Mouse (Mus musculus) embryonic facial prominence, embryonic 11.5 days (tissue): ENCODE measurements around the gene Gm49320. TPM values are rescaled to one million over a fixed set of nuclear protein-coding genes. Genes with fewer than 3 reads are reported as not detected.

Source experiments
- ATAC-seq: fragments of 200-750 bp; cut with Nextera tagmentation; replicated peaks from 2 replicates; pipeline ENCODE4 v1.8.0; 2017; ENCODE audit warnings: low read depth; ENCODE audit not compliant: insufficient number of reproducible peaks, low FRiP score, low TSS enrichment
- DNase-seq: peaks from one replicate; pipeline ENCODE4 v3.0.0-alpha.2; 2015; ENCODE audit warnings: low spot score
- H3K27ac ChIP-seq: fragments of 300-500 bp; sonication (generic); replicated peaks from 2 replicates; pipeline ENCODE4 v1.5.1; 2014; ENCODE audit warnings: mild to moderate bottlenecking, low read depth, low read length, control low read depth
- H3K27me3 ChIP-seq: fragments of 300-500 bp; sonication (generic); 2 replicates; pipeline ENCODE4 v1.6.1; 2014; ENCODE audit warnings: mild to moderate bottlenecking, low read length, moderate library complexity, mixed read lengths; ENCODE audit not compliant: control insufficient read depth, insufficient read depth
- H3K36me3 ChIP-seq: fragments of 300-500 bp; sonication (generic); replicated peaks from 2 replicates; pipeline ENCODE4 v1.6.1; 2014; ENCODE audit warnings: low read depth, mild to moderate bottlenecking, low read length, moderate library complexity, mixed read lengths; ENCODE audit not compliant: control insufficient read depth, insufficient read depth
- H3K4me1 ChIP-seq: fragments of 300-500 bp; sonication (generic); 2 replicates; pipeline ENCODE4 v1.6.1; 2014; ENCODE audit warnings: low read length, mixed read lengths; ENCODE audit not compliant: control insufficient read depth, insufficient read depth
- H3K4me2 ChIP-seq: fragments of 300-500 bp; sonication (generic); 2 replicates; pipeline ENCODE4 v1.6.1; 2014; ENCODE audit warnings: low read depth, mild to moderate bottlenecking, control low read depth, low read length, moderate library complexity
- H3K4me3 ChIP-seq: fragments of 300-500 bp; sonication (generic); 2 replicates; pipeline ENCODE4 v1.5.1; 2014; ENCODE audit warnings: low read depth, low read length, control low read depth
- H3K9ac ChIP-seq: fragments of 300-500 bp; sonication (generic); replicated peaks from 2 replicates; pipeline ENCODE4 v1.6.1; 2014; ENCODE audit warnings: mild to moderate bottlenecking, control low read depth, low read length
- H3K9me3 ChIP-seq: fragments of 300-500 bp; sonication (generic); replicated peaks from 2 replicates; pipeline ENCODE4 v1.6.1; 2016; ENCODE audit warnings: mild to moderate bottlenecking, low read length, inconsistent platforms, mixed read lengths; ENCODE audit not compliant: control insufficient read depth
- WGBS: fragments of 180-500 bp; shearing (Covaris S2); extraction: QIAGEN DNeasy Blood & Tissue Kit; methylation state at CpG from one replicate; pipeline ENCODE4 v1.1.7; 2014; 5-methylcytosine and 5-hydroxymethylcytosine counted together
- polyA plus RNA-seq: library from polyadenylated mRNA; unstranded; fragments of >200 nt; fragmentation: Nextera tagmentation; extraction: Ambion mirVana; gene quantifications from 2 replicates; pipeline ENCODE4 v1.2.1, GENCODE M21; 2014

Gene Gm49320
- polyA plus RNA-seq, 1 experiment from 2014 or later, result 0.53 TPM

- Histone ChIP-seq H3K4me1 (peaks cover 2% of the 10 kb centered on the region; the same call in 1 of the 2 replicates), H3K9ac (0 out of 2 replicates have a peak overlapping the region, but pooled peaks have one; percentile 0), H3K4me3 (peak overlapping the region; percentile 3), H3K27me3 (peaks cover 29% of the 10 kb centered on the region), H3K27ac (no peak overlapping the region), H3K9me3 (no peaks in the 10 kb centered on the region), H3K36me3 (no peaks in the 10 kb centered on the region), H3K4me2 (peak overlapping the region; percentile 13)
- DNase-seq (no peak), ATAC-seq (no peak)
- WGBS, result 6% methylated on average over 44 of the region's 44 CpGs
These were observed 32.3 kb upstream of the Gm49320 start for GRCm38 (mm10) chr8:4206182-4207015.

DNA sequence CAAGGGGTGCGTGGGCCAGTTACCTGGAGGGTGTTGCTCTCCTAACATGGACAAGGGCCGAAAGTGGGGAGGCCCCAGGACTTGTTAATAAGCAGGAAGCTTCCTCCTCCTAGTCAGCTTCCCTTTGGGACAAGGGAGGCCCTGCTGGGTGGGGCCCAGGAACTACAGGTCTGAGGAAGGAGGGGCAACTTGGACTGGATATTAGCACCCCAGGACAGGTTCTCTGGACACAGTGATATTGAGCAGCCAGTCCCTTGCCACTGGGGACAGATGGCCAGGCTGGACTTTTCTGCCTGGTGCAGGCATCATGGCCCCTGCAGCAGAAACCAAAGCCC, 31.7 kb upstream of the Gm49320 start:
- no peaks in the 10 kb centered on the region for H3K9me3 ChIP-seq
- H3K4me2 ChIP-seq, result no peak overlapping the region
- H3K4me1 ChIP-seq, result peaks cover 2% of the 10 kb centered on the region; the same call in 1 of the 2 replicates
- no peak overlapping the region for H3K9ac ChIP-seq
- no peaks in the 10 kb centered on the region for H3K36me3 ChIP-seq
- H3K27ac ChIP-seq, result no peak overlapping the region
- ATAC-seq, result no peak
- no peak for DNase-seq
- peaks cover 29% of the 10 kb centered on the region for H3K27me3 ChIP-seq
- WGBS, result 56% methylated on average over 2 of the region's 2 CpGs
- no peak overlapping the region for H3K4me3 ChIP-seq

DNA sequence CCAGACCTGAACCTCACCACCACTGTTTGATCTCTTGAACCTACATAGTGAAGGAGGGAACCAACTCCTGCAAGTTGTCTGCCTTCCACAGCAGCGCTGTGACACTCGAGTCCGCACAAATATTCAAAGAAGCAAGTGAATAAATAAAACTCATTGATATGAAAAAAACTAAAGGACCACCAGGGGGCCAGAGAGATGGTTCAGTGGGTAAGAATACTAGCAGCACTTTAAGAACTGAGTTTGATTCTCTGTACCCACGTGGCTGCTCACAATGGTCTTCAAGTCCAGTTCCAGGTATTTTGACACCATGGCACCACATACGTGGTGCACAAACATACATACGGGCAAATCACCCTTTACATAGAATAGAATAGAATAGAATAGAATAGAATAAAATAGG, 27.6 kb upstream of the Gm49320 start:
- Histone ChIP-seq H3K4me2 (no peak overlapping the region), H3K27me3 (peaks cover 31% of the 10 kb centered on the region), H3K4me3 (no peak overlapping the region), H3K36me3 (no peaks in the 10 kb centered on the region), H3K4me1 (peaks cover 2% of the 10 kb centered on the region), H3K27ac (no peak overlapping the region), H3K9me3 (no peaks in the 10 kb centered on the region), H3K9ac (no peak overlapping the region)
- WGBS, result 78% methylated on average over 6 of the region's 6 CpGs
- ATAC-seq (no peak), DNase-seq (no peak)

GRCm38 (mm10) chr8:4212809-4213209, 25.9 kb upstream of the Gm49320 start:
- peak overlapping the region; percentile 91 for H3K4me2 ChIP-seq
- ATAC-seq (peak; percentile 10; the same call in 1 of the 2 replicates), DNase-seq (no peak)
- WGBS, result 1% methylated on average over 25 of the region's 25 CpGs
- peaks cover 29% of the 10 kb centered on the region for H3K27me3 ChIP-seq
- H3K4me3 ChIP-seq, result peak overlapping the region; percentile 36
- H3K27ac ChIP-seq, result no peak overlapping the region
- peak overlapping the region; percentile 28 for H3K9ac ChIP-seq
- no peaks in the 10 kb centered on the region; the same call in none of the 2 replicates for H3K4me1 ChIP-seq
- no peaks in the 10 kb centered on the region for H3K9me3 ChIP-seq
- no peaks in the 10 kb centered on the region for H3K36me3 ChIP-seq

- DNase-seq (peak; percentile 53), ATAC-seq (peak; percentile 57)
- Histone ChIP-seq H3K4me2 (peak overlapping the region; percentile 91), H3K9me3 (no peaks in the 10 kb centered on the region), H3K27ac (no peak overlapping the region), H3K4me1 (no peaks in the 10 kb centered on the region; the same call in none of the 2 replicates), H3K9ac (peak overlapping the region; percentile 28), H3K36me3 (no peaks in the 10 kb centered on the region), H3K27me3 (peaks cover 31% of the 10 kb centered on the region), H3K4me3 (peak overlapping the region; percentile 36)
- WGBS, result 4% methylated on average over 18 of the region's 18 CpGs
These were observed 25.3 kb upstream of the Gm49320 start for GRCm38 (mm10) chr8:4213210-4214005.

- H3K4me3 ChIP-seq, result peak overlapping the region; percentile 36
- H3K36me3 ChIP-seq, result no peaks in the 10 kb centered on the region
- DNase-seq, result peak; percentile 58
- H3K4me2 ChIP-seq, result peak overlapping the region; percentile 91
- H3K4me1 ChIP-seq, result no peaks in the 10 kb centered on the region; the same call in none of the 2 replicates
- H3K27ac ChIP-seq, result no peak overlapping the region
- H3K9ac ChIP-seq, result peak overlapping the region; percentile 28
- no peaks in the 10 kb centered on the region for H3K9me3 ChIP-seq
- 9% methylated on average over 33 of the region's 33 CpGs for WGBS
- ATAC-seq, result peak; percentile 20; the same call in 1 of the 2 replicates
- H3K27me3 ChIP-seq, result peaks cover 31% of the 10 kb centered on the region
These were observed 24.4 kb upstream of the Gm49320 start for GRCm38 (mm10) chr8:4214006-4214980.

GRCm38 (mm10) chr8:4216296-4216695, 22.4 kb upstream of the Gm49320 start:
- no peaks in the 10 kb centered on the region for H3K9me3 ChIP-seq
- ATAC-seq, result no peak
- H3K27me3 ChIP-seq, result peaks cover 31% of the 10 kb centered on the region
- H3K4me3 ChIP-seq, result peak overlapping the region; percentile 47
- H3K9ac ChIP-seq, result peak overlapping the region; percentile 52
- peak overlapping the region; percentile 77 for H3K4me2 ChIP-seq
- no peak overlapping the region for H3K27ac ChIP-seq
- WGBS, result 4% methylated on average over 18 of the region's 18 CpGs
- no peaks in the 10 kb centered on the region for H3K36me3 ChIP-seq
- DNase-seq, result no peak
- no peaks in the 10 kb centered on the region; the same call in none of the 2 replicates for H3K4me1 ChIP-seq
